In genomic region chr5:35510589-35510988, GRCm38 (mm10) we compare ENCODE assay signal across 8 mouse cellular contexts. TPM values are rescaled to one million over a fixed set of nuclear protein-coding genes. Genes with fewer than 3 reads are reported as not detected.
A peak's percentile ranks its signal among the peaks of the same experiment; 100 is the strongest.
DNase-seq lines count a peak whose midpoint lies in the region; ATAC-seq and TF ChIP-seq lines count a peak whose summit lies in the region.

No protein-coding gene starts in this region.

- H3K4me3 ChIP-seq in heart, embryonic 10.5 days = no peak overlapping the region
- H3K4me3 ChIP-seq in lung, embryonic 14.5 days (ENCODE audit: low read depth, low read length) = no peak overlapping the region
- no peak overlapping the region for H3K4me3 ChIP-seq in stomach, postnatal 0 days (ENCODE audit: low read depth, low read length)

- H3K9ac ChIP-seq in lung, embryonic 14.5 days = no peak overlapping the region
- no peak overlapping the region for H3K9ac ChIP-seq in stomach, postnatal 0 days (ENCODE audit: low read length)

- TF ChIP-seq CTCF in lung, embryonic 14.5 days (IDR thresholded peaks at IDR 0.05; ENCODE audit: low read depth) = peak; percentile 96
- peak; percentile 97 for TF ChIP-seq CTCF in stomach, postnatal 0 days (IDR thresholded peaks at IDR 0.05; ENCODE audit: low read depth)

- ATAC-seq in frontal cortex, adult (ENCODE audit: low TSS enrichment) = peak; percentile 76; the same call in 1 of the 2 replicates
- no peak for ATAC-seq in lung, embryonic 14.5 days (ENCODE audit: insufficient read depth)
- ATAC-seq in stomach, postnatal 0 days (ENCODE audit: low FRiP score, low TSS enrichment) = peak; percentile 36; the same call in 1 of the 2 replicates

- no peak for TF ChIP-seq EP300 in stomach, postnatal 0 days (optimal IDR thresholded peaks at IDR 0.05)

- no peaks in the 10 kb centered on the region for H3K36me3 ChIP-seq in heart, embryonic 10.5 days
- H3K36me3 ChIP-seq in lung, embryonic 14.5 days (ENCODE audit: insufficient read depth) = no peaks in the 10 kb centered on the region
- no peaks in the 10 kb centered on the region for H3K36me3 ChIP-seq in stomach, postnatal 0 days (ENCODE audit: control insufficient read depth, insufficient read depth, low read length)

- H3K4me1 ChIP-seq in heart, embryonic 10.5 days = peaks cover under 1% of the 10 kb centered on the region; the same call in 1 of the 2 replicates
- H3K4me1 ChIP-seq in lung, embryonic 14.5 days (ENCODE audit: insufficient read depth) = no peaks in the 10 kb centered on the region
- H3K4me1 ChIP-seq in stomach, postnatal 0 days (replicated peaks; ENCODE audit: control insufficient read depth, insufficient read depth) = no peaks in the 10 kb centered on the region

- peak; percentile 83 for DNase-seq in heart, embryonic 10.5 days (ENCODE audit: low spot score)
- no peak for DNase-seq in heart, adult 11 months
- DNase-seq in ES-CJ7 (ENCODE audit: low read depth, low spot score) = peak; percentile 79
- DNase-seq in cerebellum, adult 11-12 months = peak; percentile 11
- peak; percentile 52 to 77 for DNase-seq in kidney, postnatal 36 days
- peak; percentile 86 for DNase-seq in lung, embryonic 14.5 days
- peak; percentile 59 for DNase-seq in stomach, postnatal 0 days (ENCODE audit: low spot score)

- H3K9me3 ChIP-seq in heart, embryonic 10.5 days = no peaks in the 10 kb centered on the region
- H3K9me3 ChIP-seq in lung, embryonic 14.5 days (ENCODE audit: low read depth, low read length) = no peaks in the 10 kb centered on the region
- H3K9me3 ChIP-seq in stomach, postnatal 0 days (ENCODE audit: control insufficient read depth, low read length) = no peaks in the 10 kb centered on the region

- no peak overlapping the region for H3K27ac ChIP-seq in heart, embryonic 10.5 days
- H3K27ac ChIP-seq in lung, embryonic 14.5 days (ENCODE audit: low read depth) = no peak overlapping the region
- H3K27ac ChIP-seq in stomach, postnatal 0 days (replicated peaks) = no peak overlapping the region

- H3K4me2 ChIP-seq in lung, embryonic 14.5 days = no peak overlapping the region
- H3K4me2 ChIP-seq in stomach, postnatal 0 days (replicated peaks; ENCODE audit: low read depth) = no peak overlapping the region

- WGBS in heart, embryonic 10.5 days = 21% methylated on average over 5 of the region's 5 CpGs
- 18% methylated on average over 5 of the region's 5 CpGs for WGBS in lung, embryonic 14.5 days
- 16% methylated on average over 5 of the region's 5 CpGs for WGBS in stomach, postnatal 0 days

- H3K27me3 ChIP-seq in heart, embryonic 10.5 days (ENCODE audit: insufficient read depth, poor library complexity, severe bottlenecking) = peaks cover 66% of the 10 kb centered on the region
- no peaks in the 10 kb centered on the region for H3K27me3 ChIP-seq in lung, embryonic 14.5 days (ENCODE audit: insufficient read depth, low read length)
- H3K27me3 ChIP-seq in stomach, postnatal 0 days (ENCODE audit: control insufficient read depth, insufficient read depth, low read length) = no peaks in the 10 kb centered on the region

RNA-seq across cellular contexts. Expression of gene Cpz, which starts 14.9 kb away (rescaled TPM):
- 5.0 and 8.3 TPM in 2 replicates for polyA plus RNA-seq in heart, embryonic 10.5 days (2016; fragmentation: Nextera tagmentation; extraction: Ambion mirVana)
- polyA plus RNA-seq in lung, embryonic 14.5 days (2014; fragmentation: Nextera tagmentation; extraction: Ambion mirVana) = 5.3 and 5.4 TPM in 2 replicates
- 10.5 and 11.0 TPM in 2 replicates for polyA plus RNA-seq in stomach, postnatal 0 days (2015; fragmentation: Nextera tagmentation; extraction: Ambion mirVana)
